Mouse (Mus musculus): Measurements from ENCODE around the gene Dnajb1. TPM values are rescaled to one million over a fixed set of nuclear protein-coding genes. Genes with fewer than 3 reads are reported as not detected.
A peak's percentile ranks its signal among the peaks of the same experiment; 100 is the strongest.

Dnajb1 gene
- total RNA-seq, 4 experiments from 2014 or later = 3.6 to 7.9 (median 3.8) TPM

DNA sequence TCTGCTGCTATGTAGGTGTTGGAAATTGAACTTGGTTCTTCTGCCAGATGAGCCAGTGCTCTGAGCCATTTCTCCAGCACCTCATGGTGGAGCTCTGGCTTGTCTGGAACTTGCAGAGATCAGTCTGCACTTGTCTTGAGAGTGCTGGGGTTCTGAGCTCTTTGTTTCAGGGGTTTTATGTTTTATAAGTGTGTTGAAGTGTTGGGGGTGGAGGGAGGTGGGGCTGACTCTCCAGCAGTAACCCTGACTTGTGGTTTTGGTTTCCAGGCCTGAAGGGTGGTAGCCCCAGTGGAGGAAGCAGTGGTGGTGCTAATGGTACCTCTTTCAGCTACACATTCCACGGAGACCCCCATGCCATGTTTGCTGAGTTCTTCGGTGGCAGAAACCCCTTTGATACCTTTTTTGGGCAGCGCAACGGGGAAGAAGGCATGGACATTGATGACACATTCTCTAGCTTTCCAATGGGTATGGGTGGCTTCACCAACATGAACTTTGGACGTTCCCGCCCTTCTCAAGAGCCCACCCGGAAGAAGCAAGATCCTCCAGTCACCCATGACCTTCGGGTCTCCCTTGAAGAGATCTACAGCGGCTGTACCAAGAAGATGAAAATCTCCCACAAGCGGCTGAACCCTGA, 1.7 kb downstream of the Dnajb1 start:
- no peak for DNase-seq (ENCODE audit: low spot score in 2 of 2)

DNA sequence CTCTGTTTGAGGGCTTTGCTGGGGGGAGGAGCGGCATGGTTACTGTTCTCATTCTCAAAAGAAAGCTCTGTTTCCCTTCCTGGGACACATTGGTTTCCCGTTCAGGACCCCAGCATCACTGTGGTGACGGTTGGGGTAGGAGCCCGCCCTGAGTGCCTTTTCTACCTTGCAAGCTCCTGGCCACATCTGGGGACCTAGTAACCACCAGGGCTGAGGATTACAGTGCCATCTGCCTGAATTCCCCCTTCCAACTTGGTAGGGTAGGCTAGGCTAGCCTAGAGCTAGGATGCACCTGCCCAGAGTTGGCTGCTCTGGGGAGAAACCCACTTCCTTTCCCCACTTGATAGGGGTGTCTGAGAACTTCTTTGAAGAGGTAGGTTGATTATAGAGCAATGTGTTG, 3.9 kb downstream of the Dnajb1 start:
- DNase-seq (ENCODE audit: low spot score in 2 of 2) = no peak

DNA sequence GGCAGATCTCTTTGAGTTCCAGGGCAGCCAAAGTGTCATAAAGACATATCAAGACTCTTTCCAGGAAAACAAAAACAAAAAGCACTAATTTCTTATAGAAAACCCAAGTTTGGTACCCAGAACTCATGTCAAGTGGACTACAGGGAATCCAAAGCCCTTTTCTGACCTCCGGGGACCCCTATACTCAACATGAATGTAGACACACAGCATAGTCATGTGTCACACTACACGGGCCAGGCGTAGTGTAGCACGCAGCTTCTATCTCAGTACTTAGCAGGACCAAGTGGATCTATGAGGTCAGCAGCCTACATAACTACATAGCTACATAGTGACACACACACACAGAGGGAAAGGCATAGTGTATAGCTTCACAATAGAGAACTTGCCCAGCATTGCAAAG, 5.7 kb downstream of the Dnajb1 start:
- no peak for DNase-seq (ENCODE audit: low spot score in 2 of 2)

DNA sequence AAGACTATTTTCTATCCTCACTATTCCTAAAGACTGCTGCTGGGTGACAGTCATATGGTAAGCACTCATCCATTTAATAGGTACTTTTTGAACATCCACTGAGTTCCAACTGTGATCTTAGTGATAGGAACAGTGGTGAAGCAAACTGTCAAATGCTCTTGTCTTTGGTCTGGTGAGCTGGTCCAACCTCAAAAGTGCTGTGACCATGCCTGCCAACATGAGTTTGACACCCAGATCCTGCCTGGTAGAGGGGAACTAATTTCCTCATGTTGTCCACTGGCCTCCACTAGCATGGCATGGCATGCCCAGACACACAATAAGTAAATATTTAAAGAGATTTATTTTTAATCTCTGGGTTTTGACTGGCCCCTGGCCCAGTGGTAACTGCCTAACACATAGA, 8.6 kb downstream of the Dnajb1 start:
- no peak for DNase-seq (ENCODE audit: low spot score in 2 of 2)

DNA sequence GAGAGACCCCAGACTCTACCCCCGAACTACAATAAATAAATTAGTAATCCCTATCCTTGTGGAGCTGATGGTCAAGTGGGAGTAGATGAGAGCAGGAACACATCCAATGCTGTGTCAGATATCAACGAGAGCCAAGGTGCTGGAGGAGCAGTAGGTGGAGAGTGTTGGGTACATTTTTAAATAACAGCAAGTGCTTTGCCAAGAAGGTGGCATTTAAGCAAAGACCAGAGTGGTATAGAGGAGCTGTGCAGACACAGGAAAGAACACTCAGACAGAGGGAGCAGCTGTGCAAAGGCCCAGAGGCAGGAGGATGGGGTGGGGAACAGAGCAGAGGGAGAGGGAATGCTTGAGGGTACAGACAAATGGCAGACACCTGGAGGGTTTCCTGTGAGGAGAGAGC, 9.1 kb downstream of the Dnajb1 start:
- no peak for DNase-seq (ENCODE audit: low spot score in 2 of 2)

DNA sequence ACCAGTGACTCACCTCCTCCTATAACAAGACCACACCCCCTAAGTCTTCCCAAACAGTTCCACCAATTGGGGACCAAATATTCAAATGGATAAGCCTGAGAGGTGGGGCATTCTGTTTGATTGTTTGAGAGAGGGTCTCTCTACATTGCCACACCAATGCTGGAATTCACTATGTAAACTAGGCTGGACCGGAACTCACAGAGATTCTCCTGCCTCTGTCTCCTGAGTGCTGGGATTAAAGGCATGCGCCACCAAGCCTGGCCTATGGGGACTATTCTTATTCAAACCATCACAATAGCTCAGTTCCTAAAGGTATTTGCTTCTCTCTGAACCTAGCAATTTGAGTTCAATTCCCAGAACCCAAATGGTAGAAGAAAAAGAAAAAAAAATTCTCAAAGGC, 10.6 kb downstream of the Dnajb1 start:
- no peak for DNase-seq (ENCODE audit: low spot score in 2 of 2)

DNA sequence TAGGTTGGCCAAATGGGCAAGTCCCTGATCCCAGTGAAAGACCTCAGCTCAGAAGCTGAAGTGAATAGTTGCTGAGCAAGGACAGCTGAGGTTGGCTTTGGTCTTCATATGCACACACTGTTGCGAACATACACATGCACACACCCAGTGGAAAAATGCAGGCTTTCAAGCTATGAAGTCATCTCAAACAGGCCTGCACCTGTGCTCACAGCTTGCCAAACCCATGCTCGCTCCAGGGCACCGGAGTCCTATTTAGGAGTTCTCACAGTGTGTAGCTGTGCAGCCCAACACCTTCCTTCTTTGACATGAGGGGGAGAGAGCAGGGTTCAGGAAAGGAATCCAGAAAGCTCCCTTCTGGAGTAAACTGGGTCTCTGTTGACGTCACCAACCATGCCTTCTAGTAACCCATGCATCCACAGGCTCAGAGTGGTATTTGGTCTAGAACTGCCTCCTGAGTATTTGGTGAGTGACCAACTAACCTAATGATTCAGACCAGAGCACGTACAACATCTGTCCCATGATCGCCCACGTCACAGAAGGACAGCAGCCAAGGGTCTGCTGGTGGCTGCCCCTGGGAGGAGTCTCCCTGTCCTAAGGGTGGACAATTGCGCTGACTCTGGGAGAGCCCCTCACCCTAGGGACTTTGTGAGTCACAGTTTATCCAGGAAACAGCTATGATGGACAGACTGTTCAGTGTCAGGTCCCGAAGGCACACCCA, 11.7 kb downstream of the Dnajb1 start:
- DNase-seq (ENCODE audit: low spot score in 2 of 2) = no peak

DNA sequence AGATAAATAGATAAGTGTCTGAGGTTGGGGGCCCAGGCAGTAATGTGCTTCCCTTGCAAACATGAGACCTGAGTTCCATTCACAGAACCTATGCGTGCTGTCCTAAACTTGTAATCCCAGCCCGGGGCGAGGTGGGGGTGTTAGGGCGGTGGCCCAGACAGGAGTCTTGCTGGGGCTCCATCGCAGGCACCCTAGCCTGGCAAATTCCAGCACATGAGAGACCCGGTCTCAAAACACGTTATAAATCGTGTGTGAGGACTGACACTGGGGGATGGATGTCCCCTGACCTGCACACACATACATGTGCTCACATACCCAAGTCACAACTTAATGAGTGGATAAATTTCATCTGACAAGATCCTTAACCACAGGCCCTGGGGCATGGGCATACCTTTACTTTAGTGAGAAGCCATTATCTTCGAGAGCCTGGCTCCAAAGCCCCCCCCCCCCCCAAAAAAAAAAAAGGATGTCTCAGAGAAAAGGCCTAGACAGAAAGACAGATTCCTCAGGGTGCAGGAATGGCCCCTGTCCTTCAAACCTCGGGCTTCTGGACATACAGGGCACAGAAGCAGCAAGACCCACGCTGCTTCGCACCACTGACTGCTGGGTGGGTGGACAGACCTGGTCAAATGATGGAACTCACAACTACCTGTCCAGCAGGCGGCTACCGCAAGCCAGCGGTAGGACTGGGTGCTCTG, 13.8 kb downstream of the Dnajb1 start:
- no peak for DNase-seq (ENCODE audit: low spot score in 2 of 2)

DNA sequence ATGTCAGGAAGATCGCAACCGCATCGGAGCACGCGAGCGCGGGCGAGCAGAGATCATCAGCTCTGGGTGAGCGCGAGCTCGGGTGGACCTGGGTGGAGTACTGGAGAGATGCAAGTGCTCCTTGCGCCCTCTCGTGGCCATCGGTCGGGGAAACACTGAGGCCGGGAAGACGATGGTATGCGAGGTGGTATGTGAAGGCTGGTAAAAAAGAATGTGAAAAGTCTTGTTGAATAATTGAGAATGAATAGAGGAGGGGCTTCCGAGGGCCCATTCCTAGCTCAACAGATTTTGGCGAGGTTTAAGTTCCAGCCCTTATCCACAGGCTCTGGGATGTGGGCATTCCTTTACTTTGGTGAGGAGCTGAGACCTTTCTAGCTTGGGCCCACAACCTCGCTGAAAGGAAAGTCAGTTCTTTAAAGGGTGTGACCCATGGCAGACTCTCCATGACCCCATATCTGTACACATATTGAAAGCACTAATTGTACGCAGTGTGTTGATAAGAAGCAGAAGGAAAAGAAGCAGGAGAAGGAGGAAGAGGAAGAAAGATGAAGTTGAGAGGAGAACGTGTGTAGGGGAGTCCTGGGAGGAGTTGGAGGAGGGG, 14.5 kb downstream of the Dnajb1 start:
- DNase-seq (ENCODE audit: low spot score in 2 of 2) = peak; percentile 68 to 75

DNA sequence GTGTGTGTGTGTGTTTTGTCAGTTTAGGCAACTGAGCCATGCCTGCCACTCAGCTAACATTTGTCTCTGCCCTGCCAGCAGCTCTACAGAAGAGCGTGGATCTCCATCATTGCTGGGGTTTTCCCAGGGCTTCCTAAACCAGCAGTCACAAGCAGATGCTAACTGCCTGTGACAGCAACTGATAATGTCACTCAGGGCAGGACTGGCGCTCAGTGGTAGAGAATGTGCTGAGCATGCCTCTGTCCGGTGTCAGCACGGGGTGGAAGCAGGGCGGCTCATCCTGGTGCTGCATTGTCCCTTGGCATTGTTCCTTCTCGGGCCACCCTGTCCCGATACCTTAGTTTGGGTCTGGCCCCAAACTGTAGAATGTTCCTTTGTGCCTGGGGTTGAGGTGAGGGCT, 15.6 kb downstream of the Dnajb1 start:
- no peak for DNase-seq (ENCODE audit: low spot score in 2 of 2)

DNA sequence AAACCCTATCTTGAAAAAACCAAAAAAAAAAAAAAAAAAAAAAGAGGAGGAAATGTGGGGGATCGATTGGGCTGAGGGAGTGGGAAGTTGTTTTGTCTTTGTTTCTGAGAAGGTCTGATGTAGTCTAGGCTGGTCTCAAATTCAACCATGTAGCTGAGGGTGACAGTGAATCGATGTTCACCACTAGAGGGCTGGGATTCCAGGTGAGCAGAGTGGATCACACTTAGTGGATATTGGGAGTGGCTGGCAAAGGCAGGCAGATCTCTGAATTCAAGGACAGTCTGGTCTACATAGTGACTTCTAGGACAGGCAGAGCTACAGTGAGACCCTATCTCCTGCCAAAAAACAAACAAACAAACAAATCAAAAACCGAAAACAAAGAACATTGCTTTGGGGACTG, 16.7 kb downstream of the Dnajb1 start:
- no peak for DNase-seq (ENCODE audit: low spot score in 2 of 2)

DNA sequence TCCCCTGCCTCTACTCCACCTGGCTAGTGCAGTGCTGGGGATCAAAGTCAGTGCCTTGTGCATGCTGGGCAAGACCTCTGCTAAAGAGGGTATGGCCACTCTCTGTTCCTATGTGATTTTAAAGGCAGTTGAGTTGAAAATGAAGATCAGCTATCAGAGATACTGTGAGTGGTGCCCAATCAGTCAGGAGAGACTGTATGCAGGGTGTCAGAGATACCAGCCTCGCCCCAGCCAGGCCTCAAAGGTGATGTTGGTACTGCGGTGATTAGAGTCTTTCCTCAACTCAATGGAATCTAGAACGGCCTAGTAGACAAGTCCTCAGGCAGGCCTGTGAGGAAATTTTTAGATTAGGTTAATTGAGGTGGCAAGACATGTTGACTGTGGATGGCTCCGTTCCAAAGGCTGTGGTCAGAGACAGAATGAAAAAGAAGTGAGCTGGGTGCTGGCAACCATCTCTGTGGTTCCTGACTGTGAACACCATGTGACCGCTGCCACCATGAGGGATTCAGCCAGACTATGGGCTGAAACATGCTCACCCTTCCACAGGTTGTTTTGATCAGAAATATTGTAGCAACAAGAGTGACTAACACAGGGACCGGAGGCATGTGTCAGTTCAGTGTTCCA, 17.8 kb downstream of the Dnajb1 start:
- DNase-seq (ENCODE audit: low spot score in 2 of 2) = no peak

DNA sequence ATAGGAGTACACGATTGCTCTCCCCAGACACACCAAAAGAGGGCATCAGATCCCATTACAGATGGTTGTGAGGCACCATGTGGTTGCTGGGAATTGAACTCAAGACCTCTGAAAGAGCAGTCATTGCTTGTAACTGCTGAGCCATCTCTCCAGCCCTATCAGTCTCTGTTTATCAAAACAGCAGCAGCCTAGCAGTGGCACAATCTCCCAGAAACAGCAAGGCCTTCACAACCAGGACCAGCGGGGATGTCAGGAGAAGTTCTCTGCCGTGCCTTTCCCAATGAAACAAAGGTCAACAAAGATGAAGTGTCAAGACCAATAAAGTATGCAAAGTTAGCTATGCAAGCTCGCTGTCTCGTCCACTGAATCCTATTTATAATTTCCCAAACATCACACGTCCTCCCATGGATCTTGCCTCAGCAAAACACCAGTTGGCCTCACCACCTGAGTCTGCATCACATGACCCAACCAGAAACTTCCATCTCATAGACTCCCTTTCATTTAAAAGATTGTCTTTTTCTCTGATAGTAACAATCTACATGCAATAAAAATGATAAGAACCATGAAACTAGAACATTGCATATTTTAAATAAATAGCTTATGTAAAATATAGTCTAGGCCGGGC, 24.2 kb downstream of the Dnajb1 start:
- no peak for DNase-seq (ENCODE audit: low spot score in 2 of 2)

DNA sequence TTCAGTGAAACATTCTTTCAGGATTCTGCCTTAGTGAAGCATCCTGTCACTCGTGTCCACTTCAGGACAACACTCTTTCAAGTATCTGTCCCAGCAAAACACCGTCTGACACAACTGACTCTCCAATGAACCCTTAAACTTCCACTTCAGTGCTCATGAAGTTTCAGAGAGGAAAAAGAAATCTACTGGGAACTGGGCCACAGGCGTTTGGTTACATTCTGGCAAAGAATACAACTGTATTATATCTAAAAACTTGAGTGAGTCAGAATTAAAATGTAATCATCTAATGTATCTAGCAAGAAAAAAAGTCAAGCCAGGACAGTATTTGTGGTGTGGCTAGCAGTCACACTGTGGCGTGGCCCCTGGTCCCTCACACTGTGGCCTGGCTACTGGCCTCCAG, 30.9 kb downstream of the Dnajb1 start:
- no peak for DNase-seq (ENCODE audit: low spot score in 2 of 2)

DNA sequence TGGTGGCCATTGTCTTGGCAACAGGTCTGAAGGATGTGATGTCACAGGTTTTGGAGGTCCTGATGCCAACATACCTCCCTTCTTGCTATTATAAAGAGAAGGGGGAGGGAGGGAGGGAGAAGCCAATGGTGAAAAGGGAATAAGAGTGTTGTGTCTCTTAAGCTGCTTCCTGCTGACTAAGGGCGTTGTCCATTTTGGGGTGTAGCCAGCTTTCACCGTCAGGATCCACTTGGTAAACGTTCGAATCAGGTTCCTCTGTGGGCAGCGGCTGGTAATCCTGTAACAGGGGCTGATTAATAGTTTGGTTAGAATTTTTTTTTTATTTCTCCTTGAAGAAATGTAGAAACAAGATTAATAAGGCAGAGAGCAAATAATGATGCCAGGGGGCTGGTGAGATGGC, 31.7 kb downstream of the Dnajb1 start:
- no peak for DNase-seq (ENCODE audit: low spot score in 2 of 2)

DNA sequence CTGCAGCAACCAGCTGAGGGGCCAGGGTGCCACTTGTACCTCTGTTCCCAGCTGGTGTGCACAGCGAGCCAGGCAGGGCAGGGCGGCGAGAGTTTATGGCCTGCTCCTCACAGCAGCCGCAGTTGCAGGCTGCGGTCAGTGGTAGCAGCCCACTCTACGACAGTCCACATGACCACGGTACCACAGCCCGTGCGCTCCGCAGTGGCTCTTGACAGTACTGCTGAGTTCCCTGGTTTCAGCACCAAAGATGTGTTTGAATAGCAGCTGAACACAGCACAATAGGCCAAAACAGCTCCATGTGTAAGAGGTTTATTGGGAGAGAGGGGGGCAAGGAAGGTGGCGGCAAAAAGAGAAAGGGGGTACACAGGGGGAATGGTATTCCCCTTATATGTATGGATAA, 39.5 kb downstream of the Dnajb1 start:
- DNase-seq (ENCODE audit: low spot score in 2 of 2) = no peak

DNA sequence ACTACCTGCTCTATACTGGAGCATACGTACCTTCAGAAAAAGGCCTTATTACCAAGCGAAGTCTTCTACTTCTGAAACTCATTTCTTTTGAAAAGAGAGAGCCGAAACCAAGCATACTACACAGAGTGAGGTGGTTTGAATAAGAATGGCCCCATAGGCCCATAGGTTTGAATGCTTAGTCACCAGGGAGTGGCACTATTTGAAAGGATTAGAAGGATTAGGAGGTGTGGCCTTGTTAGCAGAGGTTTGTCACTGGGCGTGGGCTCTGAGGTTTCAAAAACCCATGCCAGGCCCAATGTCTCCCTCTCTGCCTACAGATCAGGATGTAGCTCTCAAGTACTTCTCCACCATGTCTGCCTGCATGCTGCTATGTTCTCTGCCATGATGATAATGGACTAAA, 40.0 kb downstream of the Dnajb1 start:
- no peak for DNase-seq (ENCODE audit: low spot score in 2 of 2)

DNA sequence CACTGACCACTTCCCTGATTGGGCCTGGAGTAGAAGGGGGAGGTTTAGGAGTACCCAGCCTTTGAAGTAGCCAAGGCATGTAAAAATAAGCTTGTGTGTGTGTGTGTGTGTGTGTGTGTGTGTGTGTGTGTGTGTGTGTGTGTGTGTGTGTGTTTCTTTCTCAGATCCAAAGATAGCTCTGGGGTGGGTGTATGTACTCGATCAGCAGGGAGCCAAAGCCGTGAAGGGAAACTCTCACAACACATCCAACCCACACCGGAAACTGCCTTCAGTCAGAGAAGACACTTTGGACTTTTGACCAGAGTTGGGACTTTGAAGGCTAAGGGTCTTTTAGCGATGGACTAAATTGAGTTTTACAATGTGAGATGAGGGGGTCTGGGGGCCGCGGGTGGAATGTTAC, 41.7 kb downstream of the Dnajb1 start:
- DNase-seq (ENCODE audit: low spot score in 2 of 2) = no peak

DNA sequence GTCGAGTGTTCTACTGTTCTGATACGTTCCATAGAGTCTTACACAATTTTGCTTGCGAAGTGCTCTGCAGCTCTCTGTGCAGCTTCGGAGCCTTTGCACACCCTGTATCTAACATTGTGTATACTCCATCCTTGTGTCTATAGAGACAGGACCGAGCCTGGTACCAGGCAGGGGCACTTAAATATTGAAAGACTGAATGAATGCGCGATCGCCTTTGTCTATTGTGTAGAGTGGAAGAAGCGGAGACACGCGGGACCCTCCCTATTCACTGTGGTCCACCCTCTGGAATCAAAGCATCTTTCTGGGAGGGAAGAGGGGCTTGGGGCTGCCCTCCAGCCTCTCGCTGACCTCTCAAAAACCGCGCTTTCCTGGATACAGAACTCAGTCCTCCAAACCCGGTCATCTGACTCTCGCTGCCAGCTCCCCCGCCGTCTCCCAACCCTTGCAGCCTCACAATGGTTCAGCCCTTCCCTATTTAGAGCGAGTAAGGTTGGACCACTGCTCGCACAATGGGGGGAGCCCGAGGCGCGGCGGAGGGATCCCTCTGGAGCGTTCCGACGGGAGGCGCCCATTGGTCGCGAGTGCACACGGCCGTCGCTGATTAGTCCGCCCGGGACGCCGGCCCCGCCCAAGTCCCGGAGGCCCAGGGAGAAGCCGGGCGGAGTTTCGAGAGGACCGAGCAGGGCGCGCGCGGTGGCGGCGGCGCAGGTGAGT, 44.2 kb downstream of the Dnajb1 start, which contains the start of gene Gipc1:
Gene Gipc1 (plus strand): TSS at position 648 of the 714 bp plus-strand sequence.
- peak; percentile 91 to 94 for DNase-seq (ENCODE audit: low spot score in 2 of 2)

DNA sequence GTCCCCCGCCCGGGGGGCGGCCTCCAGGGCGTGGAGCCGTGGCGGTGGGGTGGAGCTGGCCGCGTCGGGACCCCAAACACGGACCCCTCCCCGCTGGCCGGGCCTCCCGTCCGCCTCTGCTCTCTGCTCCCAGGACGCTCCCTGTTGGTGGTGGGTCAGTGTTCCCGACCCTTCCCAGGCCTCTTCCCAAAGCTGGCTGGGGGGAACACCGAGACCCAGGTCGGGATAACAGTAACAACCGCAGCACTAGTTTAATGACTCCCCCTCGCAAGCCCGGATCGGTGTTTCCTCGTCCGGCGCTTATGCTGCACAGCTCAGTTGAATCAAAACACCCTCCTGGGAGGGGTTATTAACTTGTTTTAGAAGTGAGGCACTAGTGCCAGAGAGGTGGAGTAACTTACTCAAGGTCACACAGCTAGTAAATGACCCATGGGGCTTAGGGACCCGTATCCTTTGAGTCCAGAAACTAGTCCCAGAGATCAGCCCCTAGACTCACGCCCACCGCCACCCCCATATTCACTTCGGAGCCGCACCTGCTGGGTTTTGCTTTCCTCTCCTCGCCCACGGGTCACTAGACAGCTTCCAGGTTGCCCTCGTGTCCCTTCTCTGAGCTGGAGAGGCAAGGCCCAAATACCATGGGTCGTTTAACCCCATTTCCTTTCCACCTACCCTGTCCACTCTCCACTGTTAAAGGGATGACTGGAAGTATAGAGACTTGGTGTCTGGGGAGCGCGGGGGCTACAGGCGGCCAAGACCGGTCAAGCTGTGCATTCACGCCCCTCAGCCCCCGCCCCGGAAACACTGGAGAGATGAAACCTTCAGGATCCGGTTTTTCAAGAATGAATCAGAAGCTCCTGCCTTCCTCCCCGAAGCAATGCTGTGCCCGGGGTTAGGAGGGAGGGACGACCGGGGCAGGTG, 45.0 kb downstream of the Dnajb1 start:
- DNase-seq (ENCODE audit: low spot score in 2 of 2) = no peak

All from gastrocnemius, adult 8-10 months (tissue).